Mouse (Mus musculus): Measurements from ENCODE around the gene Fuz.

- TF ChIP-seq NANOG (IDR thresholded peaks at IDR 0.05; ENCODE audit: borderline replicate concordance, low read length) (no peak), POU5F1 (IDR thresholded peaks at IDR 0.05; ENCODE audit: borderline replicate concordance, low read length) (no peak)
These were observed 8.9 kb upstream of the Fuz start for GRCm38 (mm10) chr7:44886964-44887363.

All from E14TG2a.4 (cell line).